In genomic region chr4:135395375-135395774, GRCm38 (mm10) we compare ENCODE assay signal across 27 mouse cellular contexts. TPM values are rescaled to one million over a fixed set of nuclear protein-coding genes. Genes with fewer than 3 reads are reported as not detected.
A peak's percentile ranks its signal among the peaks of the same experiment; 100 is the strongest.
DNase-seq lines count a peak whose midpoint lies in the region; ATAC-seq and TF ChIP-seq lines count a peak whose summit lies in the region.
"Had no signal": no experiment of that assay in that cellular context is flagged by ENCODE, and none has a peak within 500 bp of the region (broad histone marks: within the 10 kb centered on the region; RNA-seq: fewer than 3 reads in every experiment).

No protein-coding gene starts in this region.

- H3K36me3 ChIP-seq in intestine, embryonic 14.5 days (ENCODE audit: control insufficient read depth, insufficient read depth, low read length), result no peaks in the 10 kb centered on the region
- no peaks in the 10 kb centered on the region for H3K36me3 ChIP-seq in intestine, postnatal 0 days (ENCODE audit: control insufficient read depth, insufficient read depth)
- H3K36me3 ChIP-seq in stomach, embryonic 16.5 days (ENCODE audit: control insufficient read depth, insufficient read depth, low read length), result no peaks in the 10 kb centered on the region
- H3K36me3 ChIP-seq in stomach, postnatal 0 days (ENCODE audit: control insufficient read depth, insufficient read depth, low read length), result no peaks in the 10 kb centered on the region
- H3K36me3 ChIP-seq in intestine, embryonic 15.5 days, result no peaks in the 10 kb centered on the region
- H3K36me3 ChIP-seq: embryonic facial prominence, embryonic 13.5 days; embryonic facial prominence, embryonic 15.5 days; forebrain, embryonic 10.5 days; forebrain, embryonic 12.5 days; forebrain, embryonic 15.5 days; G1E had no signal

- no peak overlapping the region for H3K4me2 ChIP-seq in intestine, embryonic 14.5 days (ENCODE audit: low read length)
- H3K4me2 ChIP-seq in intestine, postnatal 0 days (replicated peaks; ENCODE audit: low read depth), result no peak overlapping the region
- H3K4me2 ChIP-seq in stomach, embryonic 16.5 days (ENCODE audit: low read depth, low read length), result peak overlapping the region; percentile 21; the same call in 1 of the 2 replicates
- H3K4me2 ChIP-seq in stomach, postnatal 0 days (replicated peaks; ENCODE audit: low read depth), result no peak overlapping the region
- 0 out of 2 replicates have a peak overlapping the region, but pooled peaks have one; percentile 9 for H3K4me2 ChIP-seq in intestine, embryonic 15.5 days (replicated peaks)
- H3K4me2 ChIP-seq: embryonic facial prominence, embryonic 13.5 days; embryonic facial prominence, embryonic 15.5 days; forebrain, embryonic 12.5 days; forebrain, embryonic 15.5 days had no signal

- TF ChIP-seq CTCF in intestine, postnatal 0 days (IDR thresholded peaks at IDR 0.05; ENCODE audit: low read depth), result no peak
- no peak for TF ChIP-seq CTCF in stomach, postnatal 0 days (IDR thresholded peaks at IDR 0.05; ENCODE audit: low read depth)

- H3K9me3 ChIP-seq in intestine, embryonic 14.5 days (ENCODE audit: control insufficient read depth, low read length), result no peaks in the 10 kb centered on the region
- H3K9me3 ChIP-seq in intestine, postnatal 0 days (ENCODE audit: control insufficient read depth), result 0 out of 2 replicates have a peak, but pooled peaks cover 2% of the 10 kb centered on the region
- no peaks in the 10 kb centered on the region for H3K9me3 ChIP-seq in stomach, embryonic 16.5 days (replicated peaks; ENCODE audit: control insufficient read depth, low read length)
- no peaks in the 10 kb centered on the region for H3K9me3 ChIP-seq in stomach, postnatal 0 days (ENCODE audit: control insufficient read depth, low read length)
- no peaks in the 10 kb centered on the region for H3K9me3 ChIP-seq in intestine, embryonic 15.5 days
- H3K9me3 ChIP-seq: embryonic facial prominence, embryonic 13.5 days; embryonic facial prominence, embryonic 15.5 days; forebrain, embryonic 12.5 days; forebrain, embryonic 15.5 days; G1E had no signal

- peaks cover 24% of the 10 kb centered on the region for H3K27me3 ChIP-seq in intestine, embryonic 14.5 days (replicated peaks; ENCODE audit: control insufficient read depth, insufficient read depth, low read length)
- 0 out of 2 replicates have a peak, but pooled peaks cover 9% of the 10 kb centered on the region for H3K27me3 ChIP-seq in intestine, postnatal 0 days (replicated peaks; ENCODE audit: control insufficient read depth, insufficient read depth, low read length)
- 0 out of 2 replicates have a peak, but pooled peaks cover 4% of the 10 kb centered on the region for H3K27me3 ChIP-seq in stomach, embryonic 16.5 days (ENCODE audit: control insufficient read depth, insufficient read depth, low read length)
- H3K27me3 ChIP-seq in stomach, postnatal 0 days (ENCODE audit: control insufficient read depth, insufficient read depth, low read length), result no peaks in the 10 kb centered on the region
- peaks cover 13% of the 10 kb centered on the region; the same call in 1 of the 2 replicates for H3K27me3 ChIP-seq in intestine, embryonic 15.5 days (replicated peaks)
- H3K27me3 ChIP-seq: Patski had no signal

- WGBS in intestine, embryonic 14.5 days, result 63% methylated on average over 4 of the region's 4 CpGs
- WGBS in intestine, postnatal 0 days, result 36% methylated on average over 4 of the region's 4 CpGs
- 70% methylated on average over 4 of the region's 4 CpGs for WGBS in stomach, embryonic 16.5 days
- 60% methylated on average over 4 of the region's 4 CpGs for WGBS in stomach, postnatal 0 days
- WGBS in intestine, embryonic 15.5 days, result 74% methylated on average over 4 of the region's 4 CpGs

- no peak overlapping the region for H3K9ac ChIP-seq in intestine, embryonic 14.5 days (ENCODE audit: low read length)
- no peak overlapping the region for H3K9ac ChIP-seq in intestine, postnatal 0 days (ENCODE audit: low read depth, low read length)
- no peak overlapping the region for H3K9ac ChIP-seq in stomach, embryonic 16.5 days (ENCODE audit: low read length)
- H3K9ac ChIP-seq in stomach, postnatal 0 days (ENCODE audit: low read length), result no peak overlapping the region
- H3K9ac ChIP-seq in intestine, embryonic 15.5 days, result no peak overlapping the region
- H3K9ac ChIP-seq: embryonic facial prominence, embryonic 13.5 days; embryonic facial prominence, embryonic 15.5 days; forebrain, embryonic 12.5 days; forebrain, embryonic 15.5 days; forebrain, postnatal 0 days had no signal

- peaks cover 3% of the 10 kb centered on the region; the same call in 1 of the 2 replicates for H3K4me1 ChIP-seq in intestine, embryonic 14.5 days (replicated peaks; ENCODE audit: control insufficient read depth, insufficient read depth, low read length)
- H3K4me1 ChIP-seq in intestine, postnatal 0 days (replicated peaks; ENCODE audit: control insufficient read depth, insufficient read depth, low read length), result no peaks in the 10 kb centered on the region; the same call in 1 of the 2 replicates
- H3K4me1 ChIP-seq in stomach, embryonic 16.5 days (ENCODE audit: control insufficient read depth, insufficient read depth, low read length), result peaks cover 9% of the 10 kb centered on the region
- H3K4me1 ChIP-seq in stomach, postnatal 0 days (replicated peaks; ENCODE audit: control insufficient read depth, insufficient read depth), result no peaks in the 10 kb centered on the region
- peaks cover 14% of the 10 kb centered on the region for H3K4me1 ChIP-seq in intestine, embryonic 15.5 days (replicated peaks)

- DNase-seq in intestine, embryonic 14.5 days (ENCODE audit: low spot score), result no peak
- no peak for DNase-seq in stomach, postnatal 0 days (ENCODE audit: low spot score)
- DNase-seq in cerebellum, postnatal 25 days, result no peak
- DNase-seq: adrenal gland, adult 8-10 months; adrenal gland, postnatal 14 days; adrenal gland, postnatal 36 days; B cell, adult 2 months; cerebellum, adult 11-12 months; cerebellum, adult 2 months; cerebellum, adult 9-10 months; cerebellum, postnatal 10 days; cerebellum, postnatal 36 days; embryo, embryonic 11 days; forebrain, postnatal 0 days had no signal

- peak; percentile 37; the same call in 1 of the 2 replicates for ATAC-seq in intestine, embryonic 14.5 days (replicated peaks; ENCODE audit: low FRiP score, low TSS enrichment, low read depth)
- ATAC-seq in intestine, postnatal 0 days, result no peak
- ATAC-seq in stomach, embryonic 16.5 days (ENCODE audit: insufficient read depth, low FRiP score), result no peak; the same call in 1 of the 2 replicates
- ATAC-seq in stomach, postnatal 0 days (ENCODE audit: low FRiP score, low TSS enrichment), result no peak
- peak; percentile 61 for ATAC-seq in intestine, embryonic 15.5 days
- ATAC-seq: activated CD4-positive, CD25-positive, alpha-beta regulatory T cell, adult 4 months; CD4-positive, CD25-positive, alpha-beta regulatory T cell, adult 4 months; forebrain, embryonic 15.5 days; forebrain, postnatal 0 days; Patski had no signal

- H3K4me3 ChIP-seq in intestine, embryonic 14.5 days (ENCODE audit: low read depth, low read length), result no peak overlapping the region
- H3K4me3 ChIP-seq in intestine, postnatal 0 days (ENCODE audit: low read depth, low read length), result no peak overlapping the region
- H3K4me3 ChIP-seq in stomach, embryonic 16.5 days (replicated peaks; ENCODE audit: low read length), result no peak overlapping the region
- H3K4me3 ChIP-seq in stomach, postnatal 0 days (ENCODE audit: low read depth, low read length), result no peak overlapping the region
- H3K4me3 ChIP-seq in intestine, embryonic 15.5 days (replicated peaks), result no peak overlapping the region
- H3K4me3 ChIP-seq: embryonic facial prominence, embryonic 13.5 days; embryonic facial prominence, embryonic 15.5 days; erythroblast, embryonic 14.5 days; forebrain, embryonic 10.5 days; forebrain, embryonic 12.5 days; forebrain, embryonic 15.5 days had no signal

- no peak for TF ChIP-seq EP300 in stomach, postnatal 0 days (optimal IDR thresholded peaks at IDR 0.05)

- no peak overlapping the region for H3K27ac ChIP-seq in intestine, embryonic 14.5 days (ENCODE audit: low read depth)
- H3K27ac ChIP-seq in intestine, postnatal 0 days (ENCODE audit: low read depth, low read length), result no peak overlapping the region
- no peak overlapping the region for H3K27ac ChIP-seq in stomach, embryonic 16.5 days (ENCODE audit: low read length)
- H3K27ac ChIP-seq in stomach, postnatal 0 days (replicated peaks), result no peak overlapping the region
- H3K27ac ChIP-seq in intestine, embryonic 15.5 days, result no peak overlapping the region
- H3K27ac ChIP-seq: embryonic facial prominence, embryonic 13.5 days; embryonic facial prominence, embryonic 15.5 days; forebrain, embryonic 10.5 days; forebrain, embryonic 12.5 days; forebrain, embryonic 15.5 days had no signal

RNA-seq across cellular contexts. Expression of gene Ncmap, which starts 2.7 kb away (rescaled TPM):
- polyA plus RNA-seq in intestine, embryonic 14.5 days (2014; fragmentation: Nextera tagmentation; extraction: Ambion mirVana), result 10.8 and 11.8 TPM in 2 replicates
- polyA plus RNA-seq in intestine, postnatal 0 days (2015; fragmentation: Nextera tagmentation; extraction: Ambion mirVana), result 2.5 and 2.6 TPM in 2 replicates
- 27.4 and 36.0 TPM in 2 replicates for polyA plus RNA-seq in stomach, embryonic 16.5 days (2015; fragmentation: Nextera tagmentation; extraction: Ambion mirVana)
- 39.8 and 42.2 TPM in 2 replicates for polyA plus RNA-seq in stomach, postnatal 0 days (2015; fragmentation: Nextera tagmentation; extraction: Ambion mirVana)
- polyA plus RNA-seq in intestine, embryonic 15.5 days (2015; fragmentation: Nextera tagmentation; extraction: Ambion mirVana), result 7.4 and 7.7 TPM in 2 replicates
- polyA plus RNA-seq: erythroblast, embryonic 14.5 days; G1E; Patski had no signal

RNA-seq across cellular contexts. Expression of gene Rcan3, which starts 38.3 kb away (rescaled TPM):
- polyA plus RNA-seq in intestine, embryonic 14.5 days (2014; fragmentation: Nextera tagmentation; extraction: Ambion mirVana), result 16.1 and 18.4 TPM in 2 replicates
- polyA plus RNA-seq in intestine, postnatal 0 days (2015; fragmentation: Nextera tagmentation; extraction: Ambion mirVana), result 18.4 and 19.7 TPM in 2 replicates
- 15.0 and 18.0 TPM in 2 replicates for polyA plus RNA-seq in stomach, embryonic 16.5 days (2015; fragmentation: Nextera tagmentation; extraction: Ambion mirVana)
- polyA plus RNA-seq in stomach, postnatal 0 days (2015; fragmentation: Nextera tagmentation; extraction: Ambion mirVana), result 15.7 and 15.8 TPM in 2 replicates
- polyA plus RNA-seq in intestine, embryonic 15.5 days (2015; fragmentation: Nextera tagmentation; extraction: Ambion mirVana), result 14.9 and 17.9 TPM in 2 replicates

RNA-seq across cellular contexts. Expression of gene Srrm1, which starts 42.3 kb away (rescaled TPM):
- 201 and 215 TPM in 2 replicates for polyA plus RNA-seq in intestine, embryonic 14.5 days (2014; fragmentation: Nextera tagmentation; extraction: Ambion mirVana)
- polyA plus RNA-seq in intestine, postnatal 0 days (2015; fragmentation: Nextera tagmentation; extraction: Ambion mirVana), result 113 and 126 TPM in 2 replicates
- polyA plus RNA-seq in stomach, embryonic 16.5 days (2015; fragmentation: Nextera tagmentation; extraction: Ambion mirVana), result 176 and 188 TPM in 2 replicates
- 95.9 and 108 TPM in 2 replicates for polyA plus RNA-seq in stomach, postnatal 0 days (2015; fragmentation: Nextera tagmentation; extraction: Ambion mirVana)
- polyA plus RNA-seq in intestine, embryonic 15.5 days (2015; fragmentation: Nextera tagmentation; extraction: Ambion mirVana), result 189 and 248 TPM in 2 replicates

Comparison
In these comparisons a context has a peak if more than half of its experiments do, and no peak if none do; other contexts are left out.
1. ATAC-seq: peak in intestine, embryonic 14.5 days (single experiment) and intestine, embryonic 15.5 days (single experiment); none in intestine, postnatal 0 days (single experiment), stomach, embryonic 16.5 days (single experiment) and stomach, postnatal 0 days (single experiment).
2. H3K4me2 ChIP-seq: peak in stomach, embryonic 16.5 days (single experiment) and intestine, embryonic 15.5 days (single experiment); none in intestine, embryonic 14.5 days (single experiment), intestine, postnatal 0 days (single experiment) and stomach, postnatal 0 days (single experiment).